Mouse (Mus musculus) spleen, adult 10 weeks (tissue): Measurements from ENCODE around the gene Zdhhc9. TPM values are rescaled to one million over a fixed set of nuclear protein-coding genes. Genes with fewer than 3 reads are reported as not detected.

Experiments used
- polyA plus RNA-seq: library from polyadenylated mRNA; stranded (reverse); fragments of 350-450 nt; fragmentation: Illumina TruSeq; extraction: RNeasy Lipid Tissue Mini Kit (QIAGEN cat#74804); gene quantifications from one replicate; pipeline ENCODE4 v1.2.3, GENCODE M21; 2015; ENCODE audit warnings: low replicate concordance; ENCODE audit not compliant: insufficient read depth

Zdhhc9 gene
- polyA plus RNA-seq, result 27.6 TPM

DNA sequence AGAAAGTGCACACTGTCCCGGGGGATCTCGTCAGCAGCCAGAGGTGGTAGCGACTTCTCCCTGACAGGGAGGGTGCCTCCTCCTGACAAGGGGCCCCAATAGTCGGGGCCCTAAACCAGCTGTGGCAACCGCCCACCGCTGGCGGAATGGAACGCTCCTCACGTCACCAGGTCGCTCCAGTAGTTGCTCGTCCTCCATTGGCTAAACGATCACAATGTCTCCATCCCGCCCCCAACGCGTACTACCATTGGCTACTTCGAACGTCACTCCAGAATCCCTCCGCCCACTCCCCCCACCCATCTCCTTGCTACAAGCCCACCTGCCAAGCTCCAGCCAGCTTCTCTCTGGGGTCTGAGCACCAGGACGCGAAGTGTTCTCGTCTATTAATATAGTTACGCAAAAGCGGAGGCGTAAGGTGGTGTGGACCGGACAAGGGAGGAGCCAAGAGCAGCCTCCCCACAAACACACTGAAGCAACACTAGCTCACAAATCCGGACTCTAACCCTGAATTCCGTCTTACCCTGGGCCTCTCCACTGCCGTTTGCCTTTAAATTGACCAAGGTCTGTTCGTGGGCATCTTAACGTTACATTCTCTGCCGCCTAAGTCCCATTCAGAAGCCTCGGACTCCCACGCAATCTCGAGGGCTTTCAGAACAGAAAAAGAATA, at the start of gene Zdhhc9:
TSS of gene Zdhhc9 (minus strand) at position 360 of the 667 bp plus-strand sequence.

DNA sequence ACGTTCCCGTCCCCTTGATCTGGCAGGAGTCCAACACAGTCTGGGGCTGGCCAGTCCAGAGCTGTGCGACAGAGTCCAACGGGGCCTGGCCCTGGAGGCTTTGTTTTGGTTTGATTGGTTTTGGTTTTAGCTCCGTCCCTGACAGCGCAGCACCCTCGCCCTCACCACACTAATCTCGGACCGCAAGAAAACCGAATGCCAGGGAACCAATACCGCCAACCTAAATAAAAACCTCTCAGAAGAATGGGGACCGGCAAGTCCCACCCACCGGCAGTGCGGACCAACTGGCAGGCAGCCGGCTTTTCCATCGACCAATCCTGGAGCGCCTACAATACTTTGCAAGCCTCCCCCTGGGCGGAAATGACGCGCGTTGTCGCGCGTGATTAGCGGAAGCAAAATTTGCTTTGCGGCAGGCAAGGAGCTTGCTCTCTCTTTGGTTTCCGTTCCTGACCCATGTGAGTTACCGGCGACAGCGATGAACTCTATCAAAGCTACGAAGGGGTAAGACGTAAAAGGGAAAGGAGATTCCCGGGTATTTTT, 47.9 kb upstream of the Zdhhc9 start, which contains the start of gene Utp14a:
TSS of gene Utp14a (plus strand) at position 395 of the 540 bp plus-strand sequence.

DNA sequence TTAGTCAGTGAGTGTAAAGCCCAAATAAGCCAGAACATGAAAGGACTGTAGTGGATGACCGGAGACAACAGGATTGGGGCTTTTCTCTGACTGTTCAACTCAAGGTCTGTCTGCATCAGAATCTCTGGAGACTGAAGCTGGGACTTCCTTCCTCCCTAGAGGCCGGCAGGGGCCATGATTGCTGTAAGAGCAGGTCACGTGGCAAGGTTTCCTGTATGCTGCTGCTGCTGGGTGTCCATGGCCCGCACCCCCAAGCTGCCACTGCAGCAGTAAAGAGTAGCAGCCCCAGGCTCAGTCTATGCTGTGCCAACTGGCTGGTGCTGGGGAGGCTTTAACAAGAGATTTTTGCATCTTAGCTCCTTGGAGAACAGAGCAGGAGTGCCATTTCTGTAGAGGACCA, 62.4 kb downstream of the Zdhhc9 start, which contains the start of gene Sash3:
TSS of gene Sash3 (plus strand) at position 175 of the 400 bp plus-strand sequence.

Other genes starting within 250 kb of the Zdhhc9 start
- 0.76 TPM for gene Apln, start 174.0 kb downstream of the Zdhhc9 start, polyA plus RNA-seq
- not detected for gene Xpnpep2, start 100.2 kb downstream of the Zdhhc9 start, polyA plus RNA-seq
- 176 TPM for gene Sash3, start 62.4 kb downstream of the Zdhhc9 start, polyA plus RNA-seq
- gene Utp14a, start 48.0 kb upstream of the Zdhhc9 start, polyA plus RNA-seq, result 58.1 TPM
- 2.5 TPM for gene Bcorl1, start 132.5 kb upstream of the Zdhhc9 start, polyA plus RNA-seq